Mouse (Mus musculus) layer of hippocampus, adult 8-10 months (tissue): ENCODE measurements around the gene Ift88. TPM values are rescaled to one million over a fixed set of nuclear protein-coding genes. Genes with fewer than 3 reads are reported as not detected.
"Not testable (repeated sequence)": the region's sequence is repeated elsewhere in the genome, so short reads cannot be mapped to it uniquely, and the experiment has no call there.

Experiments
- DNase-seq, 2 experiments: peaks; one replicate each; pipeline ENCODE4 v3.0.0; 2022; ENCODE audit warnings: low spot score in 2 of 2
- total RNA-seq, 4 experiments: library from RNA; stranded (reverse); gene quantifications; 2 replicates each; pipeline ENCODE4 v1.2.4; 2022

Ift88 gene
- total RNA-seq, 4 experiments from 2014 or later: 13.7 to 19.3 (median 16.0) TPM

DNA sequence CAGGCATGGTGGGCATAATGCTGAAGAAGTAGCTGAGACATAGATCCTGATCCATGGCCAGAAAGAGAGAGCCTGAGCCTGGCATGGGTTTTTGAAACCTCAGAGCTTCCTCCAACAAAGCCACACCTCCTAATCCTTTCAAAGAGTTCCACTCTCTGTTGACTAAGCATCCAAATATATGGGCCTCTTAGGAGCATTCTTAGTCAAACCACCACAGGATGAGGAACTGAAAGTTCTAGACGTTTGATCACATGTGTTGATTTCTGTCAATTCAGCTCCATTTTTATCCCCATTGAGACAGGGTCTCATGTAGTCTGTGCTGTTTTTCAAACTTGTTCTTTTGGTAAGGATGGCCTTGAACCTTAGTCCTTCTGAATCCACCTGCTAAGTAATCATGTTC is 28.7 kb downstream of the Ift88 start:
- DNase-seq: no peak

GRCm38 (mm10) chr14:57459883-57460282 is 36.0 kb downstream of the Ift88 start:
- DNase-seq: no peak

- not testable (repeated sequence) for DNase-seq
Observed at GRCm38 (mm10) chr14:57460326-57460725, 36.5 kb downstream of the Ift88 start.

DNA sequence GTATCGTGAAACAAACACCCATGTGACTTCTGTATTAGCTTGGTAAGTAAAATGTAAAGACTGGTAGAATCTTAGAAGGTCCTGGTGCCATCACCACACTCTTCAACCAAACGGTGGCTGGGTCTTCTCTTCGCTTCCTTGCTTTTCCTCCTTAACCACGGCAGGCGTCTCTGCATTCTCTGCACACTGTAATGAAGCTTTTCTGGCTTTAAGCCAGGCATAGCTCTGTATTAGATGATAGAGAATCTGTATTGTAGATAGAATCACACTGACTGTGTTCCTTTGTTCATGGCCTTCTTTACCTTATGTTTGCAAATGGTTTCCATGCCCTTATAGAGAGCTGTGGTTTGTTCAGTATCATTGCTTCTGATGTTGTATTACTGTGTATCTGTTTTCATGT is 39.0 kb downstream of the Ift88 start:
- no peak for DNase-seq

DNA sequence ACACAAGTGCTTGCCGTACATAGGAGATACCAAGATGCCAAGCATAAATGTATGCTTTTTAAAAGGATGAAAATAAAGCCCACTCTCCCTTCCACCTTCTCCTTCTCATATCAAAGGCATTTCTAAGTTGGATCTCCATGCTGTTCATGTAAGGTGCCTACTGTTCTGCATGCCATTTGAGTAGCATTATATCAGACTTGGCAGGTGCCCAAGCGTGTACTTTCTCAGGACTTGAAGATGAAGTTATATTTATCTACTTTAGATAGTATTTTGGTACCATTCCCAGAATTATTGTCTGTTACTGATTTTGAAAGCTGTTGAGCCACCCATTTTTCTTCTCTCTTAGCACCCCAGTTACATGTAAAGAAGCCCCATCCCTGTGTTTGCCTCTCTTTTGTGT is 51.2 kb downstream of the Ift88 start:
- peak; percentile 19 to 59 for DNase-seq

- no peak for DNase-seq
Observed at GRCm38 (mm10) chr14:57482262-57482661, 58.4 kb downstream of the Ift88 start.

DNA sequence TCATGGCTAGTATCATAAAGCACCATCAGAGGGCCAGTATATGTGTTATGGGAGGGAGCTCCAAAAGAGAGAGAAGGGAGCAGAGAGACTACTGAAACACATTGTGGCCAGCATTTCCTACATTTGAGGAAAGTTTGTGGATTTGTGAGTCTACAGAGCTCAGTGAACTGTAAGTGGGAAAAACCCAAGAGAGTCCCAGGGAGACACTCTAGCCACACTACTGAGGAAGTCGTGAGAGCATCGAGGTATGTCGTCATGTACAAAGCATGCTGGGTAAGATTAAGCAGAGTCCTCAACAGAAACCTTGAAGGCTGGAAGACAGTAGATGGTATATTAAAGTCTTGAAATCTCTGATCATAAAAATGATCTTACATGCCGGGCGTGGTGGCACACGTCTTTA is 60.3 kb downstream of the Ift88 start:
- DNase-seq: no peak

DNA sequence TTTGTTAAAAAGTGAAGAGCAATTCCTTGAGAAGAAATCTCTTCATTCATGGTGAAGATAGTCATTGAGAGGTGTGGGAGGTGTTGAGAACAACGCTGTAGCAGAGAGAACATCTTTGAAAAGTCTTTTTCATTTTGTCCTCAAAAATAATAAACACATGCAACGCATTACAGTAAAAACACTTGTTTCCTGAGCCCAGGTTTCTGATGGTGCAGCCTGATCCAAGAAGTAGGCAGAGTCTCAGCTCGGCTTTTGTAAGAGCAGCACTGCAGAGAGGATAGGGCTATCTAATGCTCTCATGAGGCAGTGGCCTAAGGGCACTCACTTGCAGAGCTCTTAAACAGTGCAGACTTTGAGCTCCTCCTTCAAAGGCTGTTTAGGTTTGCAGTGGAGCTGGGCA is 65.8 kb downstream of the Ift88 start:
- DNase-seq: no peak

DNA sequence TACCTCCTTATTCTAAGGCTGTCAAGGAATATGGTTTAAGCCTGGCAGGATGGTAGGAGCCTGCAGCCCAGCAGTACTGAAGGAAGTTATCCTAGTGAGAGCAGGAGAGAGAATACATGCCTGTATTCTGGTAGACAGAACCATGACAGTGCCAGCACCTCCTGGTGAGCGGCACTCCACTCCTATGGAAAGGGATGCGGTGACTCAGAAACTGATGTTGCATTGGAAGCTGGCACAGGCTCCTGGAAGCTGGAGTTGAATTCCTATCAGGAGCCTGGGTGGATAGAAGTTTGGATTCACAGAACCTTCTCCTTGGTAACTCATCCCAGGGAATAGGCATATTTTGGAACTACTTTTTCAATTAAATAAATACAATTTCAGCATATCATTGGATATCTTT is 70.0 kb downstream of the Ift88 start:
- DNase-seq: no peak

DNA sequence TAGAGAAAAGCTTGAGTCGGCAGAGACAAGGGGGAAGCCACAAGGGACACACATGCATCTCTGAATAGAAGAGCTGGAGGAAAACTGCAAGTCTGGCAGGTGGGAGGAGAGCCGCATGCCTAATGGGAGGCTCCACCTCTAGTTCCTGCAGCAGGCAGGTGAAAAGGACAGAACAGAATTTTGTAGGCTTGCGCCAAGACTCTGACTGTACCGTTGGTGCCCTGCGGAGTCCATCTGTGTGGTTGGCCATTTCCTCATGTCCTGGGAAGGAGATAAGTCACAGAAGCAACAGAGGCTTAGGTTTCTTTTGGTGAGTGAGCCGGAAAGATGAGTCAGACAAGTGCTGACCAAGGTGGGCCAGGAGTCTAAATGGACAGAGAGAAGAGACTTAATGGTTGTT is 79.9 kb downstream of the Ift88 start:
- no peak for DNase-seq

DNA sequence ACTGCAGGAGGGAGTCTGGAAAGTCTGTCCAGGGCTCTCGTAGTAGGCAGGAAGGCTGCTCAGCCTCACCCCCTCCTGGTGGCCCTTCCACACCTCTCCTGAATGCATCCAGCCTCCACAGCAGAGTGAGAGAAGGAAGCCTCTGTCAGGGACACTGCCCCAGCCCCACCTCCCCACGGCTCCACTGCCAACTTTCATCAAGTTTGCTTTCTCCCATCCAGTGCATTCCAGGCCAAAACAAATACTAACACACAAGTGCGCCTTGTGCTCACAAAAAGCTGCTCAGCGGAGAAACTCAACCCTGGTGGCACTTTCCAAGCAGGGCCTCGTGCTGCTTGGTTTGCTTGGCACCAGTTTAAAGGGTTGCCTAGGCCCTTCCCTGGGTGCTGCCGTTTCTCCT is 85.7 kb downstream of the Ift88 start:
- peak; percentile 43 to 61 for DNase-seq

GRCm38 (mm10) chr14:57515156-57515762 is 91.4 kb downstream of the Ift88 start:
- no peak for DNase-seq

DNA sequence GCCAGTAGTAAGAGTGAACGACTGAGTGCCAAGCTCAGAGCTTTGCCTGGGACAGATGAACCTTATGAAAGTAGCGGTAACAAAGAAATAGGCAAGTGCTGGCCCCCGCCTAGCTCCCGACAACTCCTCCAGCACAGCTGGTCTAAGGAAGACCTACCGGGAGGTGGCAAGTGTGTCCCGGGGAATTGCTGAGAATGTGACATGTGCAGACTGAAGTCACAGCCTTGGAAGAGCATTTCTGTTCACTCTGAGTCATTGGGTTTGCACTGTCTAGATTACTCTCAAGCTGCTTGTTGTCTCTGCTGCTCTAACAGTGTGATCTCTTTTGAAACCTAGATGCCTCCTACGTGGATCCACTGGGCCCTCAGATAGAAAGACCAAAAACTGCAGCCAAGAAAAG is 93.1 kb downstream of the Ift88 start:
- DNase-seq: no peak

DNA sequence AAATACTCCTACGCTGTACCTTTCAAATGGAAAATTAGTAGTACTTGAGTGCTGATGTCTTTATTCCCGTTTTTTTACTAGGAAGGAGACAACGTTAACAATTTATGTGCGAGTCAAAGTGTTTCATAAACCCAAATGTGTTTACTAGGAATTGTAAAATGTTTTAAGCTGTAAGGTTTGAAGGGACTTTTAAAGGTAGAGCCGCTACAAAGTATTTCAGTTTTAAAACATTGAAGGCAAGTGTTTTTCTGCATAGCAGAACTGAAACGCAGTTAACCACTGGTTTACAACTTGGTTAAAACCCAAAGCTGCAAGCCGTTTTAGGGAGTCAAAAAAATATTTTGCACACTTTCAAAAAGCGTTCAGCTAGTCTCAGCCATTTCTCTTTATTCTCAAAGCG is 99.9 kb downstream of the Ift88 start:
- DNase-seq: no peak

DNA sequence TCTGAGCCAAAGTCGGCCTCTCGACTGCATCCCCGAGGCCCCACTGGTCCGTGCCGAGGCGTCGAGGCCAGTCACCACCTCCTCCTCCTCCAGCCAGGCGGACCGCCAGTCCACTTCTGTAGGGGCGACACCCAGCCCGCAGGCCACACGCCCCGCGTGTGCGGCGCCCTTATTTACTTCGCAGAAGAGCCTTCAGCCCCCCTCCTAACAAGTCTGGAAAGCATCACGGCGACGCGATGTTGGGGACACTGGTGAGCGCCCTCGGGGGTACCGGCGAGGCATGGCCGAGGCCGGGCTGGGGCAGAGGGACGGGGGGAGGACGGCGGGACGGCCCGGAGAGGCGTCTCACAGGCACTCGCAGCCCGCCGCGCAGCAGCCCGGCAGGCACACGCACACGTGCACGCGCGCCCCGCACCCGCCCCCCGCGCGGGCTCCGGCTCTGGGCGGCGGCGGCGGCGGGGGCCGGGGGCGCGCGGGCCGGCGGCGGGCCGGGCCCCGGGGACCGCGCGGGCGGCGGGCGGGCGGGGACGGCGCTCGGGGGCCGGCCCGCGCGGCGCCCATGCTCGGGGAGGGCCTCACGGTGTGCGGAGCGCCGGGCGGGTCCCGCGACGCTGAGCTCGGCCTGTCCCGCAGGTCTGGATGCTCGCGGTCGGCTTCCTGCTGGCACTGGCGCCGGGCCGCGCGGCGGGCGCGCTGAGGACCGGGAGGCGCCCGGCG is 101.0 kb downstream of the Ift88 start, which contains the start of gene Il17d:
Il17d (plus strand) TSS at position 107 of the 717 bp plus-strand sequence.
- no peak for DNase-seq

GRCm38 (mm10) chr14:57525388-57526049 is 101.7 kb downstream of the Ift88 start:
- peak; percentile 70 to 77 for DNase-seq

- DNase-seq: no peak
Observed at GRCm38 (mm10) chr14:57526050-57526623, 102.3 kb downstream of the Ift88 start.

DNA sequence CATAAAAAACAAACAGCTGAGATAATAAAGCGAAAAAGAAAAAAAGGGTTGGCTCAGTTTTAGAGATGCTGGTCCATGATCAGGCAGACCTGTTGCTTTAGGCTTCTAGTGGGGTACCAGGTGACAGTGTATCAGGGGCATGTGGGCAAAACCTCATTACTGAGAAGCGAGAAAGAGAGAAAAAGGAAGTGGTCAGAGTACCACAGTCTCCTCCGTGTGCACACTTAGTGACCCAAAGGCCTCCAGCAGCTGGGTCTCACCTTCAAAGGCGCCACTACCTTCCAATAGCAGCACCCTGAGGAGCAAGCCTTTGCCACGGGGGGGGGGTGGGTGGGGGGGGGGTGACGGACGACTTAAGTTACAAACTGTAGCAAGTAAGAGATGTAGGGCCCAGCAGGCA is 103.3 kb downstream of the Ift88 start:
- DNase-seq: no peak

DNA sequence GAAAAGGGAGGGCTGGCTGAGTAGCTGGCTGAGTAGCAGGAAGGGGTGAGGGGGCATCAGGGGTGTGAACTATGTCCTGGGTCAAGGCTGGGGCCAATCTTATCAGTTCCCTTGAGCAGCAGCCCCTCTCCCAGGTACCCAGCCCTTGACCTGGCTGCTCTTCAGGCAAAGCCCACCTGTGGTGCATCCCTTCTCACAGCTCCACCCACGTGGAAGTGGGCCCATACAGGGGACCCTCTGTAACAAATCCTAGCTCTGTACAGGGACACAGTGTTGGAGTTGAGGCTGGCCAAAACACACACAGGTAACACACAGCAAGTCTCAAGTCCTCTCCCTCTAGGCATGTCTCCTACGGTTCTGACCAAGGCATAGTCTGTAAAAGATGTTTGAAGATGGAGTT is 103.7 kb downstream of the Ift88 start:
- DNase-seq: no peak

- peak in 1 of 2 experiments; percentile 57 for DNase-seq
Observed at GRCm38 (mm10) chr14:57529086-57529785, 105.4 kb downstream of the Ift88 start.

GRCm38 (mm10) chr14:57529786-57530515 is 106.1 kb downstream of the Ift88 start:
- DNase-seq: no peak
